Mouse (Mus musculus) lung, embryonic 15.5 days (tissue): ENCODE results near the gene Myl4. TPM values are rescaled to one million over a fixed set of nuclear protein-coding genes. Genes with fewer than 3 reads are reported as not detected.

Experiments used
- ATAC-seq: fragments of 200-750 bp; cut with Nextera tagmentation; 2 replicates; pipeline ENCODE4 v1.8.0; 2017; ENCODE audit warnings: moderate number of reproducible peaks, borderline replicate concordance; ENCODE audit not compliant: low FRiP score, low TSS enrichment; ENCODE audit errors: extremely low read depth
- H3K27ac ChIP-seq: fragments of 300-500 bp; sonication (generic); 2 replicates; pipeline ENCODE4 v1.5.1; 2015; ENCODE audit warnings: moderate library complexity, mild to moderate bottlenecking, inconsistent platforms
- H3K27me3 ChIP-seq: fragments of 300-500 bp; sonication (generic); 2 replicates; pipeline ENCODE4 v1.6.1; 2015; ENCODE audit warnings: inconsistent platforms
- H3K36me3 ChIP-seq: fragments of 300-500 bp; sonication (generic); 2 replicates; pipeline ENCODE4 v1.6.1; 2015; ENCODE audit warnings: inconsistent platforms
- H3K4me1 ChIP-seq: fragments of 300-500 bp; sonication (generic); 2 replicates; pipeline ENCODE4 v1.6.1; 2015; ENCODE audit warnings: inconsistent platforms
- H3K4me2 ChIP-seq: fragments of 300-500 bp; sonication (generic); 2 replicates; pipeline ENCODE4 v1.6.1; 2015; ENCODE audit warnings: inconsistent platforms, mild to moderate bottlenecking, moderate library complexity
- H3K4me3 ChIP-seq: fragments of 300-500 bp; sonication (generic); 2 replicates; pipeline ENCODE4 v1.5.1; 2015; ENCODE audit warnings: mild to moderate bottlenecking, inconsistent platforms
- H3K9ac ChIP-seq: fragments of 300-500 bp; sonication (generic); 2 replicates; pipeline ENCODE4 v1.6.1; 2015; ENCODE audit warnings: inconsistent platforms
- H3K9me3 ChIP-seq: fragments of 300-500 bp; sonication (generic); 2 replicates; pipeline ENCODE4 v1.6.1; 2016; ENCODE audit warnings: inconsistent platforms
- WGBS: fragments of 180-500 bp; shearing (Covaris S2); methylation state at CpG from one replicate; pipeline ENCODE4 v1.1.7; 2015; 5-methylcytosine and 5-hydroxymethylcytosine counted together
- polyA plus RNA-seq: library from polyadenylated mRNA; unstranded; fragments of >200 nt; fragmentation: Nextera tagmentation; extraction: Ambion mirVana; gene quantifications from 2 replicates; pipeline ENCODE4 v1.2.1, GENCODE M21; 2015

The Myl4 gene
- polyA plus RNA-seq, 1 experiment from 2014 or later, result 133 TPM

GRCm38 (mm10) chr11:104625453-104626402 lies 75.3 kb downstream of the Myl4 start:
- Histone ChIP-seq H3K9ac (no peak overlapping the region), H3K4me1 (peaks cover 16% of the 10 kb centered on the region), H3K4me3 (no peak overlapping the region), H3K4me2 (0 out of 2 replicates have a peak overlapping the region, but pooled peaks have one; percentile 0), H3K36me3 (no peaks in the 10 kb centered on the region), H3K27ac (peak overlapping the region; percentile 79), H3K9me3 (no peaks in the 10 kb centered on the region), H3K27me3 (no peaks in the 10 kb centered on the region)
- 25% methylated on average over 12 of the region's 12 CpGs for WGBS
- peak; percentile 89 for ATAC-seq

- Histone ChIP-seq H3K4me1 (peaks cover 16% of the 10 kb centered on the region), H3K9me3 (no peaks in the 10 kb centered on the region), H3K36me3 (no peaks in the 10 kb centered on the region), H3K4me2 (no peak overlapping the region), H3K4me3 (no peak overlapping the region), H3K9ac (no peak overlapping the region), H3K27ac (no peak overlapping the region), H3K27me3 (no peaks in the 10 kb centered on the region)
- no peak for ATAC-seq
Measured at GRCm38 (mm10) chr11:104626635-104627034, 76.2 kb downstream of the Myl4 start.

DNA sequence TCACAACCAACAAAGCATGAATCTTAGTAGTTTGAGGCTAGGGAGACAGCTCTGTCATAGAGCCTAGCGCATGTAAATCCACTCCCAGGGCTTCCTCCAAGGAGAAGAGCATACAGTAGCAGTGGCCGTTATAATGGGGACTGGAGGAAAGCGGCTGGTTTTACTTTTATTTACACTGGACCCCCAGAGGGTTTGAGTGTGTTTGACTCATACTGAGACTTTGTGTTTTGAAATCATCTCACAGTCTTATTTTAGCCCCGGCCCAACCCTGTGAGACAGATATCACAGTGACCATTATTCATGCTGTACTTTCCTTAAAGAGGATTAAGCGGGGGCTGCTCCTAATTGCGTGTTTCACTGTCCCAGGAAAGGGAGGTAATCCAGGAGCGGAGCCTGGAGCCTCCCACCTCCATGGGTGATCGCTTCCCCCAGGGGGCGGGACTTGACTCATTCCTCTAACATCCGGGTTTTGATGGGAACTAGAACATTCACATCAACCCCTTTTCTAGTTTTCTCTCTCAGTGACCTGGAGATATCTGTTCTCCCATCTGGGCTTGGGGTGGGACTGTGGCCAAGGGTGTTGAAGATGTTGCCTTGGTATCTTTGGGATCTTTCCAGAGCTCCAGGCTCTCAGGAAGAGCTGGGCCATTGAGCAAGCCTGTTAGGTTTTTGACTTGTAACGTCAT lies 77.3 kb downstream of the Myl4 start:
- peaks cover 16% of the 10 kb centered on the region for H3K4me1 ChIP-seq
- no peak overlapping the region for H3K4me2 ChIP-seq
- H3K27me3 ChIP-seq, result no peaks in the 10 kb centered on the region
- no peak overlapping the region for H3K9ac ChIP-seq
- WGBS, result 54% methylated on average over 11 of the region's 11 CpGs
- no peaks in the 10 kb centered on the region for H3K9me3 ChIP-seq
- no peak overlapping the region for H3K27ac ChIP-seq
- no peak for ATAC-seq
- no peak overlapping the region for H3K4me3 ChIP-seq
- H3K36me3 ChIP-seq, result no peaks in the 10 kb centered on the region

DNA sequence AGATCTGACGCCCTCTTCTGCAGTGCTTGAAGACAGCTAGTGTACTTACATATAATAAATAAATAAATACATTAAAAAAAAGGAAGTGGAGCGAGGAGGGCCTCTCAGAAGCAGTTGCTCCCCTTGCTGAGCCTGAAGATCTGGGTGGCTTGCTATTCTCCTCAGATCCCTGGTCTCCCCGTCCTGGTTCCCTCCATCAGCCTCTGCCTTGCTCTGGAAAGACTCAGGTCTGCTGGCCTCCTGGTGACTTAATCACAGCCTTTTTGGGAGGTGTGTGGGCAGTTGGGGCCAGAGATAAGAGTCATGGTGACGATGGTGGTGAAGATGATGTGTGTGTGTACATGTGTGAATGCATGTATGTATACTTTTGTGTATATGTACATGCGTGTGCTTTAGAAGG lies 78.1 kb downstream of the Myl4 start:
- 74% methylated on average over 5 of the region's 5 CpGs for WGBS
- H3K36me3 ChIP-seq, result no peaks in the 10 kb centered on the region
- no peak overlapping the region for H3K27ac ChIP-seq
- no peak overlapping the region for H3K4me3 ChIP-seq
- H3K9me3 ChIP-seq, result no peaks in the 10 kb centered on the region
- H3K9ac ChIP-seq, result no peak overlapping the region
- H3K4me2 ChIP-seq, result no peak overlapping the region
- H3K4me1 ChIP-seq, result peaks cover 16% of the 10 kb centered on the region
- no peaks in the 10 kb centered on the region for H3K27me3 ChIP-seq
- no peak for ATAC-seq

DNA sequence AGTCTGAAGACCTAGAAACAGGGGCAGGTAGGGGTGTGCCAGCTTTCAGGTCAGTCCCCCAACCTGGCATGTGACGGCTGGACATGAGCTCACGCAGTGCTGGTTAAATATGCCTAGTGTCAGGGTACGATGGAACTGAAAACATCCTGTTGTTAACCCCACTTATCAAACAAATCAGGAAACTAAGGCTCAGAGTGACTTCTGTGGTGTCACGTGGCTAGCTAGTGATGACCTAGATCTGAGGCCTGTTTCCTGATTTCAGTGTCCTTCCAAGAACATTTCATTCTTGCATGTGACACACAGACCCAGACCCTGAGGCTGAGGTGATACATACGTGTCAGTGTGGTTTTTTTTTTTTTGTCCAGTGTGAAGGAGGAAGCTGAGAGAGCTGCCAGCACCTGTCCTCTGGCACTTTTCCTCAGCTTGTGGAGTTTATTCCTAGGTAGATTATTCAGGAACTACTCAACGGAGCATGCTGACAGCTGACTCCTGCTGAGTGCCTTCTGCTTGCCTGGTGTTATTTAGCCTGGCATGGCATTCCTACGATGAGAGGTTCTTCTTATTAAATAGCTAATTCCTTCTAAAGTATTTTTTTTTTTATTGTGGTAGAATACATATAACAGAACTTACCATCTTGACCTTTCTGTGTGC lies 79.8 kb downstream of the Myl4 start:
- Histone ChIP-seq H3K4me3 (no peak overlapping the region), H3K4me2 (no peak overlapping the region), H3K27ac (no peak overlapping the region), H3K9me3 (no peaks in the 10 kb centered on the region), H3K36me3 (no peaks in the 10 kb centered on the region), H3K27me3 (no peaks in the 10 kb centered on the region), H3K4me1 (peaks cover 7% of the 10 kb centered on the region), H3K9ac (no peak overlapping the region)
- WGBS, result 62% methylated on average over 7 of the region's 7 CpGs
- no peak for ATAC-seq

DNA sequence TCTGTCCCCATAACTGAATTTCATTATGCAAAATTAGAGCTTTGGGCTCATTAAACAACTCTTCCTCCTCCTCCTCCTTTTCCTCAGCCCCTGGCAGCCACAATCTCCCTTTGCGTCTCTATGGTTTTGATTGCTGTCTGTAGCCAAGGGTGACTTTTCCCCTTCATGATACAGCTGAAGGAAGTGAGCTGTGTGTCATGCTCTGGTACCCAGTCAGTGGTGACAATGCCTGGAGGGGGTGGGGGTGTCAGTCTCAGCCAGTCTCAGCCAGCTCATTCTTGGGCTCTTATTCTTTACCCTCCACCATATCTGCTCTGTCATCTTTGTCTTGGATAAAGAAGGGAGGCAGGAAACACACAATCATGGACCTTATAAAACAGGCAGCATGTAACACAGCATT lies 80.8 kb downstream of the Myl4 start:
- no peak overlapping the region for H3K4me2 ChIP-seq
- H3K27ac ChIP-seq, result no peak overlapping the region
- H3K4me1 ChIP-seq, result no peaks in the 10 kb centered on the region
- ATAC-seq, result no peak
- no peak overlapping the region for H3K9ac ChIP-seq
- no peaks in the 10 kb centered on the region for H3K36me3 ChIP-seq
- WGBS, result 78% methylated on average over 1 of the region's 1 CpGs
- H3K27me3 ChIP-seq, result no peaks in the 10 kb centered on the region
- H3K4me3 ChIP-seq, result no peak overlapping the region
- no peaks in the 10 kb centered on the region for H3K9me3 ChIP-seq

GRCm38 (mm10) chr11:104637010-104637409 lies 86.5 kb downstream of the Myl4 start:
- no peak overlapping the region for H3K4me2 ChIP-seq
- no peaks in the 10 kb centered on the region for H3K36me3 ChIP-seq
- no peak overlapping the region for H3K27ac ChIP-seq
- ATAC-seq, result no peak
- H3K4me1 ChIP-seq, result no peaks in the 10 kb centered on the region
- no peak overlapping the region for H3K9ac ChIP-seq
- no peak overlapping the region for H3K4me3 ChIP-seq
- 88% methylated on average over 14 of the region's 14 CpGs for WGBS
- no peaks in the 10 kb centered on the region for H3K27me3 ChIP-seq
- no peaks in the 10 kb centered on the region for H3K9me3 ChIP-seq

DNA sequence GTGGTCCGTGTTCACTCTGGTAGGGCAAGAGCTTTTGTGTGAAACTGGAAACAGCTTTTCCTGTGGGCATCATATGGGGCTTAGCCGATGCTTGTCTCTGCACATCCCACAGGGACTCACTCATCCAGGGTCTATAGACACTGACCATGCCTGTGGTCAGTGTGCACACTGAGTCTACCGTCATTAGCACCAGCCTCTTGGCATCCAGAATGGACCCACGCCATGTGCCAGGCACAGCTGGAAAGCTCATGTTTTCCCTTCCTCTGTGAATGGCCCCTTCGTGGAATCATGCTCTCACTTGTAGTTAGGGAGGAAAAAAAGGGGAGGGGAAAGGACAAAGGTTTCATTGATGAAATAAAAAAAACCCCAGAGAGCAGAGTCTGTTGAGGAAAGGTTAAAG lies 87.5 kb downstream of the Myl4 start:
- Histone ChIP-seq H3K9ac (no peak overlapping the region), H3K27me3 (no peaks in the 10 kb centered on the region), H3K27ac (no peak overlapping the region), H3K4me2 (no peak overlapping the region), H3K36me3 (no peaks in the 10 kb centered on the region), H3K4me1 (no peaks in the 10 kb centered on the region), H3K9me3 (no peaks in the 10 kb centered on the region), H3K4me3 (no peak overlapping the region)
- WGBS, result 68% methylated on average over 5 of the region's 5 CpGs
- ATAC-seq, result no peak

GRCm38 (mm10) chr11:104638906-104639305 lies 88.4 kb downstream of the Myl4 start:
- Histone ChIP-seq H3K4me1 (no peaks in the 10 kb centered on the region), H3K36me3 (no peaks in the 10 kb centered on the region), H3K27ac (no peak overlapping the region), H3K4me2 (no peak overlapping the region), H3K4me3 (no peak overlapping the region), H3K27me3 (no peaks in the 10 kb centered on the region), H3K9ac (no peak overlapping the region), H3K9me3 (no peaks in the 10 kb centered on the region)
- WGBS, result 52% methylated on average over 2 of the region's 2 CpGs
- no peak for ATAC-seq

- 65% methylated on average over 9 of the region's 9 CpGs for WGBS
- H3K27me3 ChIP-seq, result no peaks in the 10 kb centered on the region
- H3K4me2 ChIP-seq, result no peak overlapping the region
- no peak for ATAC-seq
- H3K4me1 ChIP-seq, result no peaks in the 10 kb centered on the region
- no peak overlapping the region for H3K27ac ChIP-seq
- H3K4me3 ChIP-seq, result no peak overlapping the region
- no peak overlapping the region for H3K9ac ChIP-seq
- H3K9me3 ChIP-seq, result no peaks in the 10 kb centered on the region
- H3K36me3 ChIP-seq, result no peaks in the 10 kb centered on the region
Measured at GRCm38 (mm10) chr11:104639634-104640033, 89.2 kb downstream of the Myl4 start.

- H3K4me2 ChIP-seq, result no peak overlapping the region
- WGBS, result 76% methylated on average over 10 of the region's 10 CpGs
- H3K4me3 ChIP-seq, result no peak overlapping the region
- no peaks in the 10 kb centered on the region for H3K9me3 ChIP-seq
- ATAC-seq, result no peak
- H3K9ac ChIP-seq, result no peak overlapping the region
- H3K27ac ChIP-seq, result no peak overlapping the region
- H3K36me3 ChIP-seq, result no peaks in the 10 kb centered on the region
- H3K4me1 ChIP-seq, result no peaks in the 10 kb centered on the region
- no peaks in the 10 kb centered on the region for H3K27me3 ChIP-seq
Measured at GRCm38 (mm10) chr11:104640894-104641293, 90.4 kb downstream of the Myl4 start.

- 0 out of 2 replicates have a peak, but pooled peaks cover 2% of the 10 kb centered on the region for H3K4me1 ChIP-seq
- H3K9me3 ChIP-seq, result no peaks in the 10 kb centered on the region
- ATAC-seq, result no peak
- no peak overlapping the region for H3K4me3 ChIP-seq
- H3K9ac ChIP-seq, result no peak overlapping the region
- no peak overlapping the region for H3K27ac ChIP-seq
- no peaks in the 10 kb centered on the region for H3K27me3 ChIP-seq
- H3K4me2 ChIP-seq, result no peak overlapping the region
- H3K36me3 ChIP-seq, result no peaks in the 10 kb centered on the region
- WGBS, result 86% methylated on average over 4 of the region's 4 CpGs
Measured at GRCm38 (mm10) chr11:104643236-104643635, 92.8 kb downstream of the Myl4 start.
